Mouse (Mus musculus) thymus, postnatal 4 days (tissue): ENCODE measurements around the gene Cdc34.

Source experiments
- DNase-seq: peaks from one replicate; pipeline ENCODE4 v3.0.0; 2021

The Cdc34 gene

DNA sequence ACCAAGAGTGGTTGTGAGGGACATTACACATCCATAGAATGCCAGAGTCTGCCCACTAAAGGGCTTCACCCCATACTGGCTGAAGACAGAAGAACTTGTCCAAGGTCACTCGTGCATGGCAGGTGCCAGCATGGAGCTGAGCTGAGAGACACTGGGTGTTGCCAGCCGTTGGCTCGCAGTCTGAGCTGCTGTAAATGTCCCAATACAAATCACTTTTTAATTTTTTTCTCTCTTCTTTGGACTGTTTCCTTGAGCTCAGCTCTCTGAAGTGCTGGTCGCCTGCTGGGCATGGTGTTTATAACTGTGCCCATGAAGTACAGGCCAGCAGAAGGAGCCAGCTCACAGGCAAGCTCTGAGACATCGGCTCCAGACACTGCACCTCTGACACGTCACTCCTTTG, 41.1 kb downstream of the Cdc34 start:
- no peak for DNase-seq

DNA sequence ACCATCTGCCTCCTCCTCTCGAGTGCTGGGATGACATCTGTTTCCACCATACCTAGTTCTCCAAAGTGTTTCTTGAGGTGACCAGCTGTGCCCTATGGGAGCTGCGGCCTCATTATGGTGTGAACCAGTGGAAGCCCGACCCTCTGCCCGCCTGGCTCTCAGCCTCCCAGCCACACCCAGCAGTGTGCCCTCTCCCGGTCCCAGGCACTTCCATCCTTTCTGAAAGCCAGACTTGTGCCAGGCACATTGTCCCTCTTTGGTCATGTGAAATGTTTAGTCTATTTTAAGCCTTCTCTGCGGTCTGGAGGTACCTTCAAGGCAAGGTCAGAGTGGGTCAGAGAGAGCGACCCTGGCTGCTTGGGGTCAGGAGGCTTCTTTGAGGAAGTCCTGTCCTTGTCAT, 41.7 kb downstream of the Cdc34 start:
- no peak for DNase-seq

DNA sequence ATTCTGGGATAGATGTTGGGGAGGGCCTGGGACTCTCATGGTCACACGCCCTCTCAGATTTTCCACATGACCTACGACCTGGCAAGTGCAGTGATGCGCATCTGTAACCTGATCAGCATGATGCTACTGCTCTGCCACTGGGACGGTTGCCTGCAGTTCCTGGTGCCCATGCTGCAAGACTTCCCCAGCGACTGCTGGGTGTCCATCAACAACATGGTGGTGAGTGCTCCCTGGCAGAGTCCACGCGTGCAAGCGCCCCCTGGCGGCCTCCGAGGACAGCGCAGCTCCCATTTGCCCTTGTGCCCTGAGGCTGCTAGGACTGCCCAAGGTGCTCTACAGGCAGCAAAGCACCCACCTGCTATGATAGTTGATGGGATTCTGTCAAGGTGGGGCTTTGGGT, 44.1 kb downstream of the Cdc34 start:
- DNase-seq = peak; percentile 81

DNA sequence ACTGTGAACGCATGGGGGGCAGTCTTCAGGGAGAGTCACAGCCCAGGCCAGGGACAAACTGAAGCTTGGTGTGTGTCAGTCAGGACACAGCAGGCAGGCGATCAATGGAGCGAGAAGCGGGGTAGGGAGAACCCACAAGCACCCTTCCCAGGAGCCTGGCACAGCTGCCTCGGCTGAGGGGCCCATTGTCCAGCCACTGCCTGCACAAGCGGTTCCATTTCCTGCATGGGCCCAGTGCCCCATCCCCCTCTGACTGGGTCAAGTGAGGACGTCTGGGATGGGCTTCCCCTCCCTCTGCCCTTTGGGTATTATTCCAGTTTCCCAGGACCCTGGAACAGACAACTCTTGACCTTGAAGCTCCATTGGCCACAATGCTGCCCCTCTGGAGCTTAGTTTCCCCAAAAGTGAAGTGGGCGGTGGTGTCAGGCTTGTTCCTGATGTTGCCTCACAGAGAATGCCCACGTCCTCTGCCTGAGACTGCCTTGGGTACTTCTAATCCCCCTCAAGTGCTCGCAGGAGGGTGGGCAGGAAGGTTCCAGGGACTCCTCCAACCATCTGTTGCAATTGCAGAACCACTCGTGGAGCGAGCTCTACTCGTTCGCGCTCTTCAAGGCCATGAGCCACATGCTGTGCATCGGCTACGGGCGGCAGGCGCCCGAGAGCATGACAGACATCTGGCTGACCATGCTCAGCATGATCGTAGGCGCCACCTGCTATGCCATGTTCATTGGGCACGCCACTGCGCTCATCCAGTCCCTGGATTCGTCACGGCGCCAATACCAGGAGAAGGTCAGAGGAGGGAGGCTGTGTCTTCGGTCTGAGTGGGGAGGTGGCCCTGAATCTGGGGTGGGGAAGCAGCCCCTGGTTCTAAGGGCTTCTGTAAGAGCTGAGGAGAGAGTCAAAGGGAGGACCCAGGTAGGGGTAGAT, 46.6 kb downstream of the Cdc34 start:
- no peak for DNase-seq

DNA sequence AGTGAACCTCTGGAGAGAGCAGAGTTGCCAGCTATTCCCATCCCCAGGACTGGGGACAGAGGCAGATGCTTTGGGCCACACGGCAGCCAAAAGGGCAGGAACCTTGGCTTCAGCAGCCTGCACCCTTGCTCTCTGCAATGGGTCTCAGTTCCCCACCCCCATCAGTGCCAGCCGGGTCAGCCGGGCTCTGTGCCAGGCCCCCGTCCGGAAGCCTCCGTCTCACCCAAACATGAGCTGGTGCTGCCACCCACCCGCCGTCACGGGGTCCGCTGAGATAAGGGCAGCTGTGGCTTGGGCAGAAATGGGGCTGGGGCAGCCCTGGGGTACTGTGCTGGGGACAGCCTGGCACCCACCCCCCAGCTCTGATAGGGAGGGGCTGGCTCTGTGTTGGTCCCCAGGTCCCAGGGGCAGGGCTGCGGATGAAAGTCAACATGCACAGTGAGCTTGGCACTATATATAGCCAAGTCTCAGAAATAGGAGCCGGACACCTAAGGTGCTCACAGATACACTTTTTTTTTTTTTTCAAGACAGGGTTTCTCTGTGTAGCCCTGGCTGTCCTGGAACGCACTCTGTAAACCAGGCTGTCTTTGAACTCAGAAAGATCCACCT, 47.5 kb downstream of the Cdc34 start:
- no peak for DNase-seq

DNA sequence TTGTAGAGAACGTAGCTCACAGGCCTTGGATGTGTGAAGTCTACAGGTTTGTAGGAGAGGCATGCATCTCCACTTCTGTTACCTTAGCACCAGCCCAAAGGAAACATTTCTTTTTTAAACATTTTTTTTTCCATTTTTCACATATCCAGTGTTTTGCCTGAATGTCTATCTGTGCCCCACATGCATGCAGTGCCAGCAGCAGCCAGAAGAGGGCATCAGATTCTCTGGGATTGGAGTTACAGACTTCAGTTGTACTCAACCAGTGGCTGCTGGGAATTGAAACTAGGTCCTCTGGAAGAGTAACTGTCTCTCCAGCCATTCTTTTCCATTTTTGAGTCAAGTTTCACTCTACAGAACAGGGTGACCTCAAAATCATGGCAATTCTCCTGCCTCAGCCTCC, 50.5 kb downstream of the Cdc34 start:
- DNase-seq = peak; percentile 77

DNA sequence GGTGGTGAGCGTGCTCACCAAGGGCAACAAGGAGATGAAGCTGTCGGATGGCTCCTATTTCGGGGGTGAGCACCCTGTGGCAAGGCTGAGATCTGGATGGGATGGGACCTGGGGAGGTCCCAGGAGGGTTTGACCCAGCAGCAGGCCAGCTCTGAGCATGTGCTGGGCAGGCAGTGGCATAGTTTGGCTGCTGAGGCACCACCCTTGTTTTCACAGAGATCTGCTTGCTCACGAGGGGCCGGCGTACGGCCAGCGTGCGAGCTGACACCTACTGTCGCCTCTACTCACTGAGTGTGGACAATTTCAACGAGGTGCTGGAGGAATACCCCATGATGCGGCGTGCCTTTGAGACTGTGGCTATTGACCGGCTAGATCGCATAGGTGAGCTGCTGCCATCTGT, 51.9 kb downstream of the Cdc34 start:
- DNase-seq = no peak

DNA sequence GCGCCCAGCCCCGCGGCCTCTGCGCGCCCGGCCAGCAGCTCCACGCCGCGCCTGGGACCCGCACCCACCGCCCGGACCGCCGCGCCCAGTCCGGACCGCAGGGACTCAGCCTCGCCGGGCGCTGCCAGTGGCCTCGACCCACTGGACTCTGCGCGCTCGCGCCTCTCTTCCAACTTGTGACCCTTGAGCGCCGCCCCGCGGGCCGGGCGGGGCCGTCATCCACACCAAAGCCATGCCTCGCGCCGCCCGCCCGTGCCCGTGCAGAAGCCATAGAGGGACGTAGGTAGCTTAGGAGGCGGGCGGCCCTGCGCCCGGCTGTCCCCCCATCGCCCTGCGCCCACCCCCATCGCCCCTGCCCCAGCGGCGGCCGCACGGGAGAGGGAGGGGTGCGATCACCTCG, 53.4 kb downstream of the Cdc34 start:
- no peak for DNase-seq

DNA sequence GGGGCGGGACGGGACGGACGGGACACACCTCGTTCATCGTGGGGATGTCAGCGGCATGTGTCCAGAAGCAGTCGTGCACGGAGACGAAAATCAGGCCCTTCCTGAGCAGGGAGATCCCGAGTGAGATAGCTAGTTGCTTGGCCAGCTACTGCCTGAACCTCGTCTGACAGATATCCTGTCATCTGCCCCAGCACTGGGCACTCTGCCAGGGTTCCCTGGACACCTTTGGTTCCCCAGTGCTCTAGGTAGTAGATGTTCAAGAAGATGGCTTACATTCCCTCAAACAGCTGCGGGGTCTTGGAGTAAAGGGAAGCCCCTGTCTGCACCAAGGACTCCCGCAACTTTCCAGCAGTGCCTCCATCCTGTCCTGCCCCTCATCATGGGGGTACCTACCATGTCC, 54.7 kb downstream of the Cdc34 start:
- no peak for DNase-seq
